Mouse (Mus musculus): ENCODE measurements around the gene Dse.
"Not testable (repeated sequence)": the region's sequence is repeated elsewhere in the genome, so short reads cannot be mapped to it uniquely, and the experiment has no call there.

The Dse gene

GRCm38 (mm10) chr10:34207503-34207850 lies at the start of gene Dse:
Dse (minus strand) TSS chr10:34207715.
- no peak for DNase-seq (ENCODE audit: low read depth, low spot score)

DNA sequence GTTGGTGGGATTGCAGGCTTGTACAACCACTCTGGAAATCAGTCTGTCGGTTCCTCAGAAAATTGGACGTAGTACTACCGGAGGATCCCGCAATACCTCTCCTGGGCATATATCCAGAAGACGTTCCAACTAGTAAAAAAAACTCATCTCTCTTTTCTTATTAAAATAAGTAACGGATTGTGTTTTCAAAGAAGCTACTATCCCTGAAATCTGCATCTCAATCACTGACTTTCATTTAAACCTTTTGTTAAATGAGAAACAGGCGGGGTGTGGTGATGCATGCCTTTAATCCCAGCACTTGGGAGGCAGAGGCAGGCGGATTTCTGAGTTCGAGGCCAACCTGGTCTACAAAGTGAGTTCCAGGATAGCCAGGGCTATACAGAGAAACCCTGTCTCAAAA lies 45.3 kb upstream of the Dse start:
- DNase-seq (ENCODE audit: low read depth, low spot score) = not testable (repeated sequence)

GRCm38 (mm10) chr10:34249594-34249993 lies 42.1 kb upstream of the Dse start:
- peak; percentile 29 for DNase-seq (ENCODE audit: low read depth, low spot score)

DNA sequence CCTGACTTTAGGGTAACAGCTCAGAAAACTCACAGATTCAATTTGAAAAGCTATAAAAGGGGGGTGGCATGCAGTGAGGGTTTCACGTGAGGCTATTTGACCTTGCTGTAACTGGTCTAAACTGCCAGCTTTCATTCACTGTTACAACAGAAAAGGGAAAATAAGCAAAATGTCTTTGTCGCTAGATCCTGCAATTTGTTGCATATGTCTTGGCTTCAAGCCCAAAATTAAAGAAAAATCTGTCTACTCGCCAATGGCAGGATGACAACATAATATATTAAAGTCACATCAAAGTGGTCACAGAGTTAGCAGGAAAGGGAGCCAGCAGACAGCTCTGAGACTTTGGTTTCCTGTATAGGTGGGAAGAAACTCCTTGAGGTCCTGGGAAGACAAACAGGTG lies 40.2 kb upstream of the Dse start:
- no peak for DNase-seq (ENCODE audit: low read depth, low spot score)

DNA sequence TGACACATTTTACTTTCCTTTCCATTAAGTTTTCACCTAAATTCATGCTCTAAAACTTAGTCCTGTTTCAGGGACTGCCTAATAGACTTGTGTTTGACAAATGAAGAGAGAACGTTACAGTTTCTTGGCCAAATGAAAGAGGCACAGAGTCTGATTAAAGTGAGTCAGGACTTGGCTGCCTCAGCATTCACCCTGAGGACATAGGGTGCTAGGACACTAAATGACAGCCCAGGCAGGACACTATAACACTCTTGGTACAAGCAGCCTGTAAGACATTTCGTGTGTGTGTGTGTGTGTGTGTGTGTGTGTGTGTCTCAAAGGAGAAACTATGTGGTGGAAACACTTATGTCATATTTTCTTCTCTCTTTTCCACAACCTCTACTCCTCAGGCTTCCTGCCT lies 38.6 kb upstream of the Dse start:
- DNase-seq (ENCODE audit: low read depth, low spot score) = no peak

DNA sequence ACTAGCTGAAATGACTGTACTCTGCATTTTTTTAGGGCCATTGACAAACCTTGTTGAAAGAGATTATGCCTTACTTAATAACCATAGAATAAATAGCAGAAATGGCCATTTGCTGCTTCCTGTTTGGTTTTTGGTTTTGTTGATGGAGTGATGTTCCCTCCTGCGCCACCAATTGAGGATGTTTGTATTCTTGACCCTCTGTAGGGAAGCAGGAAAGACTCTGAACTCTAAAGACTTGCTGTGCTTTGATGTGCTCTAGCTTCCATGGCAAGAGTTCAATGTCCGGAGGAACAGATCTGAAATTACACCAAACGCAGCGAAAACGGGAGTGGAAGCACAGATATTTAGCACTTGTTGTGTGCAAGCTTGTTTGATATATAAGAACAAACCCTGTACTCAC lies 37.2 kb upstream of the Dse start:
- DNase-seq (ENCODE audit: low read depth, low spot score) = no peak

- no peak for DNase-seq (ENCODE audit: low read depth, low spot score)
Measured at GRCm38 (mm10) chr10:34238536-34238935, 31.0 kb upstream of the Dse start.

- DNase-seq (ENCODE audit: low read depth, low spot score) = no peak
Measured at GRCm38 (mm10) chr10:34236569-34236968, 29.1 kb upstream of the Dse start.

GRCm38 (mm10) chr10:34235384-34235783 lies 27.9 kb upstream of the Dse start:
- DNase-seq (ENCODE audit: low read depth, low spot score) = no peak

DNA sequence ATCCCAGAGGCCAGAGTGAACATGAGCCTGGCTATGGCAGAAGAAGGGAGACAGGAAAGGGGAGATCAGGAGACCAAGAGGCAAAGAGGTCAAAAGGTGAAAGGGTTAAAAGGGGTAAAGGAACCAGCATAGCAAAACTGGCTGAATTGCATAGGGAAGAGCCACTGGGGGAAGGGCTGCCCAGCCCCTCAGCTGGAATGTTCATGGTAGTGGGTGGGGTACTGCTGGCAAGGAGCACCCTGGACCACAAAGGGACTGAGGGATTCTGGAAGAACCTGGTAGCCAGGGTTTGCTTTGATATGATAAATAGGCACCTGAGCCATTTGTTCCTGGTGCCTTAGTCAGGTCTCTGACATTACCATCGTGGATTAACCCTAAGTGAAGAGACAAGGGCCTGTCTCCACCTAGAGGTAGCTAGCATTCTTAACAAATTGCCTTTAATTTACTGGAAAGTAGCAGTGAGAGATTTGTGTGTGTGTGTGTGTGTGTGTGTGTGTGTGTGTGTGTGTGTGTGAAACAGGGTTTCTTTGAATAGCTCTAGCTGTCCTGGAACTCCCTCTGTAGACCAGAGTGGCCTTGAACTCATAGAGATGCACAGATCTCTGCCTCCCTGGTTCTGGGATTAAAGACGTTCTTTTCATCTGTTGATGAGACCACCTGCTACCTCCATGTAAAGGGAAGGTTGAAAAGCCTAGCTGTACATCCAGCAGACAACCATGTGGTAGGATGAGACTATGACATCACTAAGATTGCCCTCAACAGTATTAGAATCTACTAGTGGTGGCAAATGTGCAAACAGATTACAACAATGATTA lies 26.6 kb upstream of the Dse start:
- peak; percentile 11 for DNase-seq (ENCODE audit: low read depth, low spot score)

DNA sequence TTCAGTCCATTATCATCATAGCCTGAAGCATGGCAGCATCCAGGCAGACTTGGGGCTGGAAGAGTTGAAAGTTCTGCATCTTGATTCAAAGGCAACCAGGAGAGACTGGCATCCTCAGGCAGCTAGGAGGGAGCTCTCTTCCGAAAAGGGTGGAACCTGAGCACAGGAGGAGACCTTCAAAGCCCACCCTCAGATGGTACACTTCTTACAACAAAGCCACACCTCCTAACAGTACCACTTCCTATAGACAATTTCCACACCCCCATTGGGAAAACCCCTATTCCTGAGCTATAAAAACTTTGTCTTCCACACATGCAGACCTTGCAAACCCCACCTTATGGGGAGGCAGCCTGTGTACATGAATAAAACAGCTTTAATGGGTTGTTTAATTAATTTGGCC lies 25.9 kb upstream of the Dse start:
- no peak for DNase-seq (ENCODE audit: low read depth, low spot score)

DNA sequence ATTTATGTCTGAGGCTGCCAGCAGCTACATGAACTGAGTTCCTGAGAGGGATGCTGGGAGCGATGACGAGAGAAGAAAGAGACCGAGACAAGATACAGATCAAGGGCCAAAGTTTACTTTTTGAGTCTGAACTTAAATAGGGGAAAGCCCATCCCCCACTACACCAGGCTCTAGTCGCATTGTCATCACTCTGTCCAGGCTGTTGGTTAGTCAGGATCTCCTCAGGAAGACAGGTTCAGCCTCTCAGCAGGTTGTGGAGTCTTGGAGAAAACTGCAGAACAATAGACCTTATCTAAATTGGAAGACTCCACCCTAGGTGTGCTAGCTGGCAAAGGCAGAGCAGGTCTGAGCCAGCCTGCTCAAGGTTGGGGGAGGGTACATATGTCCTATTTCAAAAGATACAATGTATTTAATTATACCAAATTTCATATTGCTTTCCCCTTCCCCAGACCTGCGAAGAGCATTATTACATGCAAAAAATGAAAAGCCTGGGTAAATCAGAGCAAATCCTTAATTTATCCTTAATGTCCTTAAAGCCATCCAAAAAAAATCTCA lies 22.7 kb upstream of the Dse start:
- no peak for DNase-seq (ENCODE audit: low read depth, low spot score)

DNA sequence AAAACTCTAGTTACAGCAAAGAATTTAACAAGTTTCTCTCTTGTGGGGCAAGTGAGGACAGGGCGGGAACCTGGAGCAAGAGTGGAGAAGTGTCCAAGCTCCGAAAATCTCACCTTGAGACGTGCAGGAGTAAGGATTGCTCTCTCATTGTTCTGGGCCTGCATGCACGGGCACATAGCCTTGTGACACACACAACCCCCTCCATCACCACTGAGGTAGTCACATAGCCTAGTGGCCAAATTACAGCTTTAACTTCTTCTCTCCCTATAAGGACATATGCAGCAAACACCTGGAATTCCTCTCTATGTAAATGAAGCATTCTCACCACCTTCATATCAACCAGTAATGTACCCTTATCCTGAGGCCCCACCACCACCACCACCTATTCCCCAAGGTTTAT lies 22.0 kb upstream of the Dse start:
- no peak for DNase-seq (ENCODE audit: low read depth, low spot score)

DNA sequence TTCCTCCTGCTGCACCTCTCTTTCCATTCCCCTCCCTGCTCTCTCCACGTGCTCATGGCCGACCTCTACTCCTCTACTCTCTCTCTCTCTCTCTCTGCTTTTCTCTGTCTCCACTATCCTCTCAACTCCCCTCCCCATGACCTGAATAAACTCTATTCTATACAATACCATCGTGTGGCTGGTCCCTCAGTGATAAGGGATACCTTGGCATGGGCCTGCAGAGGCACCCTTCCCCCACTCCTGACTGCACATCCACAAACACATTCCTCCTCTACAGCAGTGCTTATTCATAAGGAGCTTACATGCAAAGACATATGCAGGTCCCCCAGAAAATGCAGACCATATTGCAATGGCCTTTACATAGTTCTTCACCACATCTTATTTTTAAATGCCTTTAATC lies 16.1 kb upstream of the Dse start:
- DNase-seq (ENCODE audit: low read depth, low spot score) = no peak

- DNase-seq (ENCODE audit: low read depth, low spot score) = no peak
Measured at GRCm38 (mm10) chr10:34221909-34222620, 14.6 kb upstream of the Dse start.

GRCm38 (mm10) chr10:34218191-34218590 lies 10.7 kb upstream of the Dse start:
- DNase-seq (ENCODE audit: low read depth, low spot score) = no peak

DNA sequence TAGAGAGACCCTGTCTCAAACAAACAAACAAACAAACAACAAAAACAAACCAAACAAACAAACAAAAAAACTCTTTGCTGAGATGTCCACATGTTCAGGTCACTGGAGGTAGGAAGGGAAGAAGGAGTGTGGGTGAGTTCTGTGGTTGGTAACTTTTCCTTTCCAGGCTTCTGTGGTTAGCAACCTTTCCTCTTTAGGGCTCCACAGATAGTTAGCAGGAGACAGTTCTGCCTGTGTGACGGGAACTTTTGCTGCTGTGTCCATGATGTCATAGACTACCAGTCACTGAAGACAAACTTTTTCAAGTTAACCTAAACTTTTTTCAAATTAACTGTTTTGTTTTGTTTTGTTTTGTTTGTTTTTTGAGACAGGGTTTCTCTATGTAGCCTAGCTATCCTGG lies 8.2 kb upstream of the Dse start:
- DNase-seq (ENCODE audit: low read depth, low spot score) = no peak

DNA sequence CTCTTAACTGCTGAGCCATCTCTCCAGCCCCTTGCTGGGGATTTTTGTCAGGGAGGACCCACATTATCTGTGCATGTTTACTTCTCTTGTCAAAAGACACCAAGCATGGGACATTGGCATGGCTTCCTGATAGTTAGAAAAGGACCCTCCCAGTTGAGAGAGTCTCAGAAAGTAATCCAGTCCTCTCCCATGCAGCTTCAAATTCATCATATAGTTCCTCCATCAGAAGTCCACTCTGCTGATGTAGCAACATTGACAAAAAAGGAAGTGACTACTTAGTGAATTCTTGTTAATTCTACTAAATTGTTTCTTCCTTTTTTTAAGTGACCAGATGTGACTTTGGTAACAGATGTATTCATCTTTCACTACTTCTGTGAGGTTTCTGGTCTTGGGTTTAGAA lies 2.4 kb upstream of the Dse start:
- no peak for DNase-seq (ENCODE audit: low read depth, low spot score)

DNA sequence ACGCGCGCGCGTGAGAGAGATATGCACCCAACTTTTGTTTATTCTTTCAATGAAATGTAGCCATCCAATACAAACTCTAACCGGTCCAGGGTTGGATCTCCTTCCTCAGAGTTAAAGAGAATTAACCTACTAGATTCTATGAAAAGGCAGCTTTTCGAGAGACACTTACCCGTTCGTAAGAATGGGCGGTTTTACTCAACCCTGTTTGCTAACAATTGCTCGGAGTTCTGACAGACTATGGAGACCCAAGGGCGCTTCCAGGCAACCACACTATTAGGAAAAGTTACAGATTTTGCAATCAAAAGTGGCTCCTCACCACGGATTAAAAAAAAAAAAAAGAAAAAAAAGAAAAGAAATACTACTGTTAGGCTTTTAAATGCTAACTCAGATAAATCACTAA lies 516 bp upstream of the Dse start:
- no peak for DNase-seq (ENCODE audit: low read depth, low spot score)

DNA sequence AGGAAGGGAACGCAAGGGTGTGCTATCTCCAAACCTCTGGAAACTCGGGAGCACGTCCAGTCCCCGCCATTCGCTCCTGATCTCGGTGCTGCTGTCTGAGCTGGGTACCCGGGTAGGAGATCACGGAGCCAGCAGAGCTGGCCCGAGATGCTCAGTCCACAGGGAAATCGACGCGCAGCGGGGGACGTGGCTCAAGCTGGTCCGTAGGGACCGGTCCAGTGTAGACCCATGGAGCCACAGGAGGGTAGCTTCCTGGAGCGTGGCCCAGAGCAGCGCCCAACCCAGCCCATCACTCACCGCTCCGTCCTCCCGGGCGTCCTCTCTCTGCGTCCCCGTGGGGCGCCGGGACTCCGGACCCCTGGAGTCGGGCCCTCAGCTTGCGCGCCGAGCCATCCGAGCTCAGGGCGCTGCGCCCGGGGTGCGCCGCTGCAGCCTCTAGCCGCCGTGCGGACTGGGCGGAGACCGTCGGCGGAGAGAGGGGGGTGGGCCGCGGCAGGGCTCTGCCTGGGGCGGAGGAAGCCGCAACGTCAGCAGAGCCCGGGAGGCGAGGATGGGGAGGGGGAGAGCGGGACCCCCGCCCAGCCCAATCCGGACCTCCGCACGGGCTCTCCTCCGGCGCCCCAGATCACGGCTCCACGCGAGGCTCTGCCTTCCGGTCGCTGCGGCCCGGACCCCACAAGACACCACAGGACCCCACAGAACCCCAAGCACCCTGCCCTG lies 572 bp downstream of the Dse start:
- DNase-seq (ENCODE audit: low read depth, low spot score) = peak; percentile 54

GRCm38 (mm10) chr10:34206436-34206782 lies 1.1 kb downstream of the Dse start:
- peak; percentile 47 for DNase-seq (ENCODE audit: low read depth, low spot score)

GRCm38 (mm10) chr10:34205825-34206224 lies 1.7 kb downstream of the Dse start:
- DNase-seq (ENCODE audit: low read depth, low spot score) = no peak

All from skeletal muscle tissue, adult 2 months (tissue).